Mouse (Mus musculus): ENCODE results near the gene Eno3. TPM values are rescaled to one million over a fixed set of nuclear protein-coding genes. Genes with fewer than 3 reads are reported as not detected.

The Eno3 gene
- polyA plus RNA-seq, 1 experiment: 30.9 TPM

- no peak for DNase-seq
- Histone ChIP-seq H3K36me3 (ENCODE audit: control insufficient read depth, insufficient read depth, low read length) (peaks cover 7% of the 10 kb centered on the region; the same call in 1 of the 2 replicates), H3K4me3 (ENCODE audit: insufficient read depth, low read depth, low read length) (no peak overlapping the region), H3K27ac (ENCODE audit: insufficient read depth, low read depth, low read length) (no peak overlapping the region), H3K4me1 (ENCODE audit: control insufficient read depth, insufficient read depth, low read length) (peaks cover 5% of the 10 kb centered on the region; the same call in 1 of the 2 replicates), H3K27me3 (replicated peaks; ENCODE audit: control insufficient read depth, insufficient read depth, low read length) (no peaks in the 10 kb centered on the region)
- TF ChIP-seq POLR2A (IDR thresholded peaks at IDR 0.05; ENCODE audit: low read depth, low read length): no peak
- TF ChIP-seq CTCF (conservative IDR thresholded peaks at IDR 0.05; ENCODE audit: insufficient read depth, insufficient read length, low read depth, low read length): no peak
- WGBS: 83% methylated on average over 6 of the region's 6 CpGs
These were observed 7.0 kb downstream of the Eno3 start for GRCm38 (mm10) chr11:70663957-70664356.

GRCm38 (mm10) chr11:70664741-70665140 is 7.7 kb downstream of the Eno3 start:
- Histone ChIP-seq H3K36me3 (ENCODE audit: control insufficient read depth, insufficient read depth, low read length) (peaks cover 7% of the 10 kb centered on the region; the same call in 1 of the 2 replicates), H3K27me3 (replicated peaks; ENCODE audit: control insufficient read depth, insufficient read depth, low read length) (no peaks in the 10 kb centered on the region), H3K4me3 (ENCODE audit: insufficient read depth, low read depth, low read length) (no peak overlapping the region), H3K27ac (ENCODE audit: insufficient read depth, low read depth, low read length) (no peak overlapping the region), H3K4me1 (ENCODE audit: control insufficient read depth, insufficient read depth, low read length) (peaks cover 5% of the 10 kb centered on the region; the same call in 1 of the 2 replicates)
- TF ChIP-seq POLR2A (IDR thresholded peaks at IDR 0.05; ENCODE audit: low read depth, low read length) (no peak), CTCF (conservative IDR thresholded peaks at IDR 0.05; ENCODE audit: insufficient read depth, insufficient read length, low read depth, low read length) (peak; percentile 34; the same call in 1 of the 2 replicates)
- WGBS: 92% methylated on average over 9 of the region's 9 CpGs
- DNase-seq: no peak

DNA sequence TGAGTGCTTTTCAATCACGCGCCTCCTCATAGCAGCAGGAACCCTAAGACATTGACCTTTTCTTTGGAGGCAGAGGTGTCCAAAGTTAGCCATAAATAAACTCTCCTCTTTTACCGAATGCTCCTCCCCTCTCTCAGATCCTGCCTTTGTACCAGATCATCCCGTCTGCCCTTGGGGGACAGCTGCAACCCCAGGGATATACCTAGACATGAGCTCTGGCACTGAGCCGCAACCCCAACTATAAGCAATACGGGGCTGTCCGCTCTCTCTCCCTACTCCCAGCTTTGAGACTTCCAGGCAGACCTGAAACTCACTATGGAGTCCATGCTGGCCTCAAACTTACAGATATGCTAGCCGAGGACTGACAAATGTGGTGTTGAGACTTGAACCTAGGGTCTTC is 9.7 kb downstream of the Eno3 start:
- TF ChIP-seq POLR2A (IDR thresholded peaks at IDR 0.05; ENCODE audit: low read depth, low read length) (no peak), CTCF (conservative IDR thresholded peaks at IDR 0.05; ENCODE audit: insufficient read depth, insufficient read length, low read depth, low read length) (no peak)
- H3K36me3 ChIP-seq (ENCODE audit: control insufficient read depth, insufficient read depth, low read length): peaks cover 7% of the 10 kb centered on the region; the same call in 1 of the 2 replicates
- no peak for DNase-seq
- no peak overlapping the region for H3K27ac ChIP-seq (ENCODE audit: insufficient read depth, low read depth, low read length)
- no peaks in the 10 kb centered on the region for H3K27me3 ChIP-seq (replicated peaks; ENCODE audit: control insufficient read depth, insufficient read depth, low read length)
- 92% methylated on average over 8 of the region's 8 CpGs for WGBS
- no peak overlapping the region for H3K4me3 ChIP-seq (ENCODE audit: insufficient read depth, low read depth, low read length)
- peaks cover 5% of the 10 kb centered on the region; the same call in 1 of the 2 replicates for H3K4me1 ChIP-seq (ENCODE audit: control insufficient read depth, insufficient read depth, low read length)

GRCm38 (mm10) chr11:70667271-70668150 is 10.5 kb downstream of the Eno3 start:
- WGBS: 43% methylated on average over 14 of the region's 14 CpGs
- TF ChIP-seq CTCF (conservative IDR thresholded peaks at IDR 0.05; ENCODE audit: insufficient read depth, insufficient read length, low read depth, low read length) (no peak), POLR2A (IDR thresholded peaks at IDR 0.05; ENCODE audit: low read depth, low read length) (no peak)
- Histone ChIP-seq H3K27ac (ENCODE audit: insufficient read depth, low read depth, low read length) (peak overlapping the region; percentile 46), H3K4me1 (ENCODE audit: control insufficient read depth, insufficient read depth, low read length) (peaks cover 8% of the 10 kb centered on the region; the same call in 1 of the 2 replicates), H3K4me3 (ENCODE audit: insufficient read depth, low read depth, low read length) (0 out of 2 replicates have a peak overlapping the region, but pooled peaks have one; percentile 4), H3K27me3 (replicated peaks; ENCODE audit: control insufficient read depth, insufficient read depth, low read length) (no peaks in the 10 kb centered on the region), H3K36me3 (ENCODE audit: control insufficient read depth, insufficient read depth, low read length) (peaks cover 7% of the 10 kb centered on the region; the same call in 1 of the 2 replicates)
- DNase-seq: no peak

GRCm38 (mm10) chr11:70668335-70668770 is 11.4 kb downstream of the Eno3 start:
- H3K27me3 ChIP-seq (replicated peaks; ENCODE audit: control insufficient read depth, insufficient read depth, low read length): no peaks in the 10 kb centered on the region
- H3K27ac ChIP-seq (ENCODE audit: insufficient read depth, low read depth, low read length): peak overlapping the region; percentile 28; the same call in 1 of the 2 replicates
- TF ChIP-seq CTCF (conservative IDR thresholded peaks at IDR 0.05; ENCODE audit: insufficient read depth, insufficient read length, low read depth, low read length) (no peak), POLR2A (IDR thresholded peaks at IDR 0.05; ENCODE audit: low read depth, low read length) (no peak)
- peak overlapping the region; percentile 46 for H3K4me3 ChIP-seq (ENCODE audit: insufficient read depth, low read depth, low read length)
- no peak for DNase-seq
- peaks cover 7% of the 10 kb centered on the region; the same call in 1 of the 2 replicates for H3K36me3 ChIP-seq (ENCODE audit: control insufficient read depth, insufficient read depth, low read length)
- WGBS: under 1% methylated on average over 15 of the region's 15 CpGs
- peaks cover 8% of the 10 kb centered on the region; the same call in 1 of the 2 replicates for H3K4me1 ChIP-seq (ENCODE audit: control insufficient read depth, insufficient read depth, low read length)

- Histone ChIP-seq H3K36me3 (ENCODE audit: control insufficient read depth, insufficient read depth, low read length) (peaks cover 7% of the 10 kb centered on the region), H3K27me3 (replicated peaks; ENCODE audit: control insufficient read depth, insufficient read depth, low read length) (no peaks in the 10 kb centered on the region), H3K4me1 (ENCODE audit: control insufficient read depth, insufficient read depth, low read length) (peaks cover 8% of the 10 kb centered on the region; the same call in 1 of the 2 replicates), H3K4me3 (ENCODE audit: insufficient read depth, low read depth, low read length) (peak within 1 kb of the TSS; percentile 69), H3K27ac (ENCODE audit: insufficient read depth, low read depth, low read length) (peak within 1 kb of the TSS; percentile 94)
- peak; percentile 100 for DNase-seq
- under 1% methylated on average over 44 of the region's 44 CpGs for WGBS
- no peak for TF ChIP-seq CTCF (conservative IDR thresholded peaks at IDR 0.05; ENCODE audit: insufficient read depth, insufficient read length, low read depth, low read length)
- TF ChIP-seq POLR2A (IDR thresholded peaks at IDR 0.05; ENCODE audit: low read depth, low read length): peak; percentile 58
These were observed 11.9 kb downstream of the Eno3 start, which contains the start of gene Spag7 for GRCm38 (mm10) chr11:70668771-70669505. Gene Spag7, minus strand, starts transcription at chr11:70669416.
